Mouse (Mus musculus) hindbrain, embryonic 15.5 days (tissue): ENCODE data around the gene Selenoi. TPM values are rescaled to one million over a fixed set of nuclear protein-coding genes. Genes with fewer than 3 reads are reported as not detected.
A peak's percentile ranks its signal among the peaks of the same experiment; 100 is the strongest.
"Not testable (repeated sequence)": the region's sequence is repeated elsewhere in the genome, so short reads cannot be mapped to it uniquely, and the experiment has no call there.

Experiments used
- ATAC-seq: fragments of 200-750 bp; cut with Nextera tagmentation; 2 replicates; pipeline ENCODE4 v1.8.0; 2017; ENCODE audit warnings: low read depth, moderate number of reproducible peaks, moderate TSS enrichment; ENCODE audit not compliant: low FRiP score
- H3K27ac ChIP-seq: fragments of 300-500 bp; sonication (generic); replicated peaks from 2 replicates; pipeline ENCODE4 v1.5.1; 2015; ENCODE audit warnings: mild to moderate bottlenecking, inconsistent platforms
- H3K27me3 ChIP-seq: fragments of 300-500 bp; sonication (generic); 2 replicates; pipeline ENCODE4 v1.6.1; 2015; ENCODE audit warnings: control low read depth, inconsistent platforms
- H3K36me3 ChIP-seq: fragments of 300-500 bp; sonication (generic); 2 replicates; pipeline ENCODE4 v1.6.1; 2015; ENCODE audit warnings: control low read depth, inconsistent platforms
- H3K4me1 ChIP-seq: fragments of 300-500 bp; sonication (generic); replicated peaks from 2 replicates; pipeline ENCODE4 v1.6.1; 2015; ENCODE audit warnings: control low read depth, inconsistent platforms
- H3K4me2 ChIP-seq: fragments of 300-500 bp; sonication (generic); 2 replicates; pipeline ENCODE4 v1.6.1; 2015; ENCODE audit warnings: moderate library complexity, mild to moderate bottlenecking, inconsistent platforms
- H3K4me3 ChIP-seq: fragments of 300-500 bp; sonication (generic); 2 replicates; pipeline ENCODE4 v1.5.1; 2015; ENCODE audit warnings: mild to moderate bottlenecking, inconsistent platforms
- H3K9ac ChIP-seq: fragments of 300-500 bp; sonication (generic); 2 replicates; pipeline ENCODE4 v1.6.1; 2015; ENCODE audit warnings: inconsistent platforms
- H3K9me3 ChIP-seq: fragments of 300-500 bp; sonication (generic); 2 replicates; pipeline ENCODE4 v1.6.1; 2016; ENCODE audit warnings: control low read depth, inconsistent platforms
- WGBS: fragments of 180-500 bp; shearing (Covaris S2); methylation state at CpG from one replicate; pipeline ENCODE4 v1.1.7; 2015; 5-methylcytosine and 5-hydroxymethylcytosine counted together
- polyA plus RNA-seq: library from polyadenylated mRNA; unstranded; fragments of >200 nt; fragmentation: Nextera tagmentation; extraction: Ambion mirVana; gene quantifications from 2 replicates; pipeline ENCODE4 v1.2.1, GENCODE M21; 2015

Selenoi gene
- polyA plus RNA-seq, 1 experiment from 2014 or later, result 25.0 TPM

- Histone ChIP-seq H3K9ac (no peak overlapping the region), H3K4me2 (no peak overlapping the region), H3K9me3 (no peaks in the 10 kb centered on the region), H3K27ac (no peak overlapping the region), H3K36me3 (no peaks in the 10 kb centered on the region), H3K4me1 (0 out of 2 replicates have a peak, but pooled peaks cover 5% of the 10 kb centered on the region), H3K27me3 (no peaks in the 10 kb centered on the region), H3K4me3 (no peak overlapping the region)
- no peak for ATAC-seq
- 68% methylated on average over 6 of the region's 6 CpGs for WGBS
Measured at GRCm38 (mm10) chr5:30207276-30207675, 25.1 kb upstream of the Selenoi start.

GRCm38 (mm10) chr5:30210758-30211157 lies 21.6 kb upstream of the Selenoi start:
- H3K9me3 ChIP-seq, H3K4me2 ChIP-seq, H3K27me3 ChIP-seq, ATAC-seq, H3K27ac ChIP-seq, H3K9ac ChIP-seq, H3K36me3 ChIP-seq, H3K4me3 ChIP-seq, H3K4me1 ChIP-seq: not testable (repeated sequence)
- 93% methylated on average over 5 of the region's 5 CpGs for WGBS

- Histone ChIP-seq H3K4me3 (no peak overlapping the region), H3K4me1 (no peaks in the 10 kb centered on the region), H3K27ac (no peak overlapping the region), H3K9ac (no peak overlapping the region), H3K9me3 (no peaks in the 10 kb centered on the region), H3K27me3 (0 out of 2 replicates have a peak, but pooled peaks cover 3% of the 10 kb centered on the region), H3K4me2 (no peak overlapping the region), H3K36me3 (no peaks in the 10 kb centered on the region)
- ATAC-seq, result no peak
- 13% methylated on average over 4 of the region's 4 CpGs for WGBS
Measured at GRCm38 (mm10) chr5:30214889-30215288, 17.5 kb upstream of the Selenoi start.

- ATAC-seq, result no peak
- WGBS, result 81% methylated on average over 5 of the region's 5 CpGs
- no peak overlapping the region for H3K4me2 ChIP-seq
- no peak overlapping the region for H3K27ac ChIP-seq
- H3K9me3 ChIP-seq, result no peaks in the 10 kb centered on the region
- H3K36me3 ChIP-seq, result no peaks in the 10 kb centered on the region
- H3K27me3 ChIP-seq, result 0 out of 2 replicates have a peak, but pooled peaks cover 3% of the 10 kb centered on the region
- H3K9ac ChIP-seq, result no peak overlapping the region
- no peaks in the 10 kb centered on the region for H3K4me1 ChIP-seq
- no peak overlapping the region for H3K4me3 ChIP-seq
Measured at GRCm38 (mm10) chr5:30215970-30216369, 16.4 kb upstream of the Selenoi start.

GRCm38 (mm10) chr5:30219715-30220114 lies 12.7 kb upstream of the Selenoi start:
- no peak overlapping the region for H3K27ac ChIP-seq
- H3K9me3 ChIP-seq, result no peaks in the 10 kb centered on the region
- no peaks in the 10 kb centered on the region for H3K4me1 ChIP-seq
- peaks cover 6% of the 10 kb centered on the region; the same call in 1 of the 2 replicates for H3K36me3 ChIP-seq
- WGBS, result 89% methylated on average over 2 of the region's 2 CpGs
- H3K4me2 ChIP-seq, result no peak overlapping the region
- H3K27me3 ChIP-seq, result 0 out of 2 replicates have a peak, but pooled peaks cover 3% of the 10 kb centered on the region
- ATAC-seq, result no peak
- no peak overlapping the region for H3K4me3 ChIP-seq
- no peak overlapping the region for H3K9ac ChIP-seq

GRCm38 (mm10) chr5:30220666-30221065 lies 11.7 kb upstream of the Selenoi start:
- Histone ChIP-seq H3K9ac (no peak overlapping the region), H3K9me3 (no peaks in the 10 kb centered on the region), H3K4me3 (no peak overlapping the region), H3K27me3 (0 out of 2 replicates have a peak, but pooled peaks cover 3% of the 10 kb centered on the region), H3K4me1 (no peaks in the 10 kb centered on the region), H3K4me2 (no peak overlapping the region), H3K36me3 (peaks cover 6% of the 10 kb centered on the region; the same call in 1 of the 2 replicates), H3K27ac (no peak overlapping the region)
- 85% methylated on average over 8 of the region's 8 CpGs for WGBS
- ATAC-seq, result no peak

- no peak overlapping the region for H3K27ac ChIP-seq
- ATAC-seq, result no peak
- H3K4me3 ChIP-seq, result no peak overlapping the region
- H3K4me2 ChIP-seq, result no peak overlapping the region
- no peaks in the 10 kb centered on the region for H3K27me3 ChIP-seq
- H3K9me3 ChIP-seq, result no peaks in the 10 kb centered on the region
- H3K36me3 ChIP-seq, result peaks cover 6% of the 10 kb centered on the region; the same call in 1 of the 2 replicates
- H3K4me1 ChIP-seq, result no peaks in the 10 kb centered on the region
- 96% methylated on average over 8 of the region's 8 CpGs for WGBS
- no peak overlapping the region for H3K9ac ChIP-seq
Measured at GRCm38 (mm10) chr5:30222681-30223080, 9.7 kb upstream of the Selenoi start.

GRCm38 (mm10) chr5:30230901-30231300 lies 1.5 kb upstream of the Selenoi start:
- H3K9ac ChIP-seq, result no peak overlapping the region
- no peaks in the 10 kb centered on the region for H3K27me3 ChIP-seq
- no peaks in the 10 kb centered on the region for H3K36me3 ChIP-seq
- ATAC-seq, result no peak
- no peak overlapping the region for H3K4me3 ChIP-seq
- no peak overlapping the region for H3K27ac ChIP-seq
- H3K9me3 ChIP-seq, result no peaks in the 10 kb centered on the region
- H3K4me1 ChIP-seq, result peaks cover 30% of the 10 kb centered on the region
- no peak overlapping the region for H3K4me2 ChIP-seq
- 80% methylated on average over 4 of the region's 4 CpGs for WGBS

- Histone ChIP-seq H3K36me3 (no peaks in the 10 kb centered on the region), H3K4me2 (peak overlapping the region; percentile 87), H3K4me3 (peak overlapping the region; percentile 80), H3K27me3 (no peaks in the 10 kb centered on the region), H3K9me3 (no peaks in the 10 kb centered on the region), H3K9ac (peak overlapping the region; percentile 70), H3K27ac (peak overlapping the region; percentile 86), H3K4me1 (peaks cover 30% of the 10 kb centered on the region)
- no peak for ATAC-seq
- WGBS, result 41% methylated on average over 16 of the region's 16 CpGs
Measured at GRCm38 (mm10) chr5:30231891-30232270, 500 bp upstream of the Selenoi start.

- H3K9ac ChIP-seq, result peak overlapping the region; percentile 79
- peaks cover 30% of the 10 kb centered on the region for H3K4me1 ChIP-seq
- WGBS, result 3% methylated on average over 15 of the region's 15 CpGs
- no peaks in the 10 kb centered on the region for H3K36me3 ChIP-seq
- H3K27ac ChIP-seq, result peak overlapping the region; percentile 92
- no peaks in the 10 kb centered on the region for H3K9me3 ChIP-seq
- H3K4me3 ChIP-seq, result peak overlapping the region; percentile 80
- ATAC-seq, result no peak
- H3K27me3 ChIP-seq, result no peaks in the 10 kb centered on the region
- peak overlapping the region; percentile 87 for H3K4me2 ChIP-seq
Measured at GRCm38 (mm10) chr5:30233042-30233441, 661 bp downstream of the Selenoi start.

GRCm38 (mm10) chr5:30233979-30234378 lies 1.6 kb downstream of the Selenoi start:
- no peaks in the 10 kb centered on the region for H3K36me3 ChIP-seq
- ATAC-seq, result no peak
- peaks cover 30% of the 10 kb centered on the region for H3K4me1 ChIP-seq
- H3K4me3 ChIP-seq, result peak overlapping the region; percentile 80
- peak overlapping the region; percentile 79; the same call in 1 of the 2 replicates for H3K9ac ChIP-seq
- H3K27ac ChIP-seq, result no peak overlapping the region
- H3K9me3 ChIP-seq, result no peaks in the 10 kb centered on the region
- WGBS, result 58% methylated on average over 8 of the region's 8 CpGs
- no peaks in the 10 kb centered on the region for H3K27me3 ChIP-seq
- peak overlapping the region; percentile 87 for H3K4me2 ChIP-seq

GRCm38 (mm10) chr5:30235641-30236126 lies 3.3 kb downstream of the Selenoi start:
- ATAC-seq, result no peak
- 95% methylated on average over 2 of the region's 2 CpGs for WGBS
- H3K4me3 ChIP-seq, result no peak overlapping the region

GRCm38 (mm10) chr5:30238533-30238932 lies 6.2 kb downstream of the Selenoi start:
- H3K9ac ChIP-seq, result no peak overlapping the region
- no peak overlapping the region for H3K4me3 ChIP-seq
- H3K4me2 ChIP-seq, result no peak overlapping the region
- no peak overlapping the region for H3K27ac ChIP-seq
- H3K27me3 ChIP-seq, result no peaks in the 10 kb centered on the region
- WGBS, result 98% methylated on average over 5 of the region's 5 CpGs
- H3K36me3 ChIP-seq, result no peaks in the 10 kb centered on the region
- H3K4me1 ChIP-seq, result peaks cover 19% of the 10 kb centered on the region
- no peaks in the 10 kb centered on the region for H3K9me3 ChIP-seq
- no peak for ATAC-seq

More at GRCm38 (mm10) chr5:30235641-30236126, 3.3 kb downstream of the Selenoi start:
- Histone ChIP-seq H3K27me3 (no peaks in the 10 kb centered on the region), H3K36me3 (no peaks in the 10 kb centered on the region), H3K4me2 (no peak overlapping the region), H3K9me3 (no peaks in the 10 kb centered on the region), H3K4me1 (peaks cover 30% of the 10 kb centered on the region), H3K9ac (no peak overlapping the region), H3K27ac (no peak overlapping the region)
